In genomic region chr4:124228537-124228936, GRCm38 (mm10) we compare ENCODE assay signal across 9 mouse cellular contexts.
A peak's percentile ranks its signal among the peaks of the same experiment; 100 is the strongest.
DNase-seq lines count a peak whose midpoint lies in the region; ATAC-seq lines count a peak whose summit lies in the region.
"Had no signal": no experiment of that assay in that cellular context is flagged by ENCODE, and none has a peak within 500 bp of the region (broad histone marks: within the 10 kb centered on the region; RNA-seq: fewer than 3 reads in every experiment).

No protein-coding gene starts in this region.

- no peaks in the 10 kb centered on the region for H3K4me1 ChIP-seq in forebrain, embryonic 11.5 days (replicated peaks; ENCODE audit: control insufficient read depth, insufficient read depth, low read length)
- H3K4me1 ChIP-seq in lung, embryonic 15.5 days = no peaks in the 10 kb centered on the region
- H3K4me1 ChIP-seq: limb, embryonic 13.5 days had no signal

- no peaks in the 10 kb centered on the region for H3K27me3 ChIP-seq in forebrain, embryonic 11.5 days (ENCODE audit: control insufficient read depth, insufficient read depth, low read length)
- H3K27me3 ChIP-seq in lung, embryonic 15.5 days = peaks cover 6% of the 10 kb centered on the region; the same call in 1 of the 2 replicates

- ATAC-seq in forebrain, embryonic 11.5 days (replicated peaks; ENCODE audit: low FRiP score) = 0 out of 2 replicates have a peak, but pooled peaks have one; percentile 51
- ATAC-seq in lung, embryonic 15.5 days (ENCODE audit: borderline replicate concordance, extremely low read depth, low FRiP score, low TSS enrichment) = peak; percentile 39; the same call in 1 of the 2 replicates

- no peaks in the 10 kb centered on the region for H3K36me3 ChIP-seq in forebrain, embryonic 11.5 days (ENCODE audit: control insufficient read depth, insufficient read depth, low read length)
- H3K36me3 ChIP-seq in lung, embryonic 15.5 days = no peaks in the 10 kb centered on the region
- H3K36me3 ChIP-seq: limb, embryonic 13.5 days had no signal

- WGBS in forebrain, embryonic 11.5 days = 13% methylated on average over 17 of the region's 17 CpGs
- WGBS in large intestine, adult 2 months = 10% methylated on average over 17 of the region's 17 CpGs
- WGBS in lung, embryonic 15.5 days = 11% methylated on average over 17 of the region's 17 CpGs

- H3K4me3 ChIP-seq in forebrain, embryonic 11.5 days (ENCODE audit: low read depth, low read length) = no peak overlapping the region
- no peak overlapping the region for H3K4me3 ChIP-seq in lung, embryonic 15.5 days
- H3K4me3 ChIP-seq: limb, embryonic 13.5 days had no signal

- intact Hi-C loops in heart, postnatal 14 days (cut with DNase I) = loop anchor here (2.0 to 10.0 kb wide), 4 partner anchors 86 to 446 kb away; partner anchors contain the start of gene Pou3f1

- DNase-seq in NIH3T3 (ENCODE audit: low read depth) (peak; percentile 53), MN1 (ENCODE audit: low spot score) (no peak)
- peak; percentile 7 for DNase-seq in c-Kit-positive CD71-positive TER-119-negative erythroid progenitor cells, embryonic 14.5 days (ENCODE audit: low read depth)
- DNase-seq in forebrain, embryonic 11.5 days (ENCODE audit: low spot score) = peak; percentile 87
- peak; percentile 69 to 78 for DNase-seq in heart, postnatal 14 days
- peak; percentile 8 for DNase-seq in large intestine, adult 2 months (ENCODE audit: low read depth, low spot score)
- DNase-seq in right cerebral cortex, postnatal 4 days = peak; percentile 81

- H3K27ac ChIP-seq in forebrain, embryonic 11.5 days (ENCODE audit: low read depth, low read length) = no peak overlapping the region
- no peak overlapping the region for H3K27ac ChIP-seq in lung, embryonic 15.5 days
- H3K27ac ChIP-seq: limb, embryonic 13.5 days had no signal

- H3K4me2 ChIP-seq in forebrain, embryonic 11.5 days (ENCODE audit: low read depth, low read length, severe bottlenecking) = no peak overlapping the region
- H3K4me2 ChIP-seq in lung, embryonic 15.5 days = 0 out of 2 replicates have a peak overlapping the region, but pooled peaks have one; percentile 11
- H3K4me2 ChIP-seq: limb, embryonic 13.5 days had no signal

- H3K9ac ChIP-seq in forebrain, embryonic 11.5 days (ENCODE audit: low read length) = no peak overlapping the region
- H3K9ac ChIP-seq in lung, embryonic 15.5 days = no peak overlapping the region
- H3K9ac ChIP-seq: limb, embryonic 13.5 days had no signal

- no peaks in the 10 kb centered on the region for H3K9me3 ChIP-seq in forebrain, embryonic 11.5 days (ENCODE audit: control insufficient read depth, low read length)
- H3K9me3 ChIP-seq in lung, embryonic 15.5 days = no peaks in the 10 kb centered on the region
- H3K9me3 ChIP-seq: limb, embryonic 13.5 days had no signal
